Mouse (Mus musculus) embryo, embryonic 11 days (tissue): ENCODE measurements around the gene Spag6l.
"Not testable (repeated sequence)": the region's sequence is repeated elsewhere in the genome, so short reads cannot be mapped to it uniquely, and the experiment has no call there.

Source experiments
- DNase-seq: peaks from one replicate; pipeline ENCODE4 v3.0.0-alpha.2; 2015

The Spag6l gene

DNA sequence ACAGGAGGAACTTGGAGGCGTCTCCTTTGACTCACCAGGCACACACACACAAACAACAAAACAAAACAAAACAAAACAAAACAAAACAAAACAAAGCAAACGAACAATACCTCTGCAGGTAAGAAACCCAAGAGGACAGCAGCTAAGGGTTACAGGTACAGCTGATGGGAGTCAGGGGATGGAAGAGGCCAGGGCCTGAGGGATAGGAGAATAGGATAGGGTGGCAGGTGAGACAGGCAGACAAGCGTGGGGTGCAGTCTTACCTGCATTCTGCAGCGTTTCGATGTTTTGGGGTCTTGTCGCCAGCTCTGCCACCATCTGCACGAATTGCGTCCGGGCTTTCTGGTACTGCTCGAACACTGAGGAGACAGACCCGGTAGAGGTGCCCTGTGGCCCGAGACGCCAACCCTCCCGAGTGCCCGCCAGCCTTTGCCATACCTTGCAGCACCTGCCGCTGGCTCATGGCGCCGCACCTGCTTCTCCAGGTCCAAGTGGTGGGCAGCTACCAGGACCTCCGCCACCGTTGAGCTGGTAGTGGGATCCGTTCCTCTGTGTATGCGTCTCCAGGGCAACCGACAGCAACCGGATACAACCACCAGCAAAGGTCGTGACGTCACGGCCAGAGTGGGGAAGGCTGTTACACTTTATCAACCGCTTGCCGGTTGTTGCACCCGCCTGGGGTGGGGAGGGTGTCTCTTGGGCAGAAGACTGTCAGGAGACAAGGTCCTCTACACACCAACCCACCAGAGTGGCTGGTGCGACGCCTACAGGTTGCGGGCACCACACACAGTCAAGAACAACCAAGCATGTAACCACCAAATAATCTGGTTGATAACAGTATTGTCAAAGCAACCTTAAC, at the start of gene Spag6l:
Gene Spag6l, minus strand, starts transcription at position 700 of the 859 bp plus-strand sequence.
- DNase-seq = peak; percentile 82

DNA sequence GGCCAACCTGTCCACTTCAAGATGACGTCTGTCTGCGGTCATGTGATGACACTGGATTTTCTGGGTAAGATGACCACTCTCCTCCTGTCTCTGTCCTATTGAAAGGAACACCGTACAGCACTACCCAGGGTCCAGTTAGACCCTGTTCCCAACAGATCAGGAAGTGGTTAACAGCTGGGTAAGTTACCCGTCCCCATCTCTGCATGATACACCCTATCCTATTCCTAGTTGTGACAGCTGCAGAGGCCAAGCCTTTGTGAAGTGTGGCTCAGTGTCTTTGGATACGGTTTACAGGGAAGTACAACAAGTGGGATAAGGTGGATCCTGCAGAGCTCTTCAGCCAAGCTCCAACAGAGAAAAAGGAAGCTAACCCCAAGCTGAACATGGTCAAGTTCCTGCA, 49.8 kb upstream of the Spag6l start:
- DNase-seq = no peak

DNA sequence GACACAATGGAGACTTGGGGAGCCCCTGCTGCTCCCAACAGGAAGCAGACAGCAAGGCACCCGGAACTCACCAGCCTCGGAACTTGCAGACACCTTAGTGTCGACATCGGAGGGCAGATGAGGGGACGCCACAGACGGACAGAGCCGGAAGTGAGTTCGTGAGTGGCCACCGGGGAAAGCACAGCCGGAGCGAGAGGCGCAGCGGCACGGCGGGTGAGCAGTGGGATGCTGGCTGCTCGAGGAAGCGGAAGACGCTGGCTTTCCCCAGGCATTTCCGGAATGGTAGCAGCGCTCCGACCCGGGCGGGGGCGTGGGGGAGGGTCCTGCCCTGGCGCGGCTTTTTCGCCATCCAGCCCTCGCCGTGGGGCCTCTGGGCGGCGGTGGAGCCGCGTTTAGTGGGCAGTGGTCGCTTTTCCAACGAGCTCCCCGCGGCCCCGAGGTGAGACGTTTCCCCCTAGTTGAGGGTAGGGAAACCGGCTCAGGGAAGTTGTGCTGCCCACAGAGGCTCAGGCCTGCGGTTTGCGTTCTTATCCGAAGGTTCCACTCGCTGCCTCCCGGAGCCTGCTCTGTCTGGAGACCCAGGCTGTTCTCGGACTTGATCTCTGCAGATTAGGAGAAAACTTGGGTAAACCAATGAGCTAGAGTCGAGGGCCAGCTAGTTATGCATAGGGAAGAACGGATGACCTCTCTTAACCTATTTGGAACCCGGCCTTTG, 41.5 kb upstream of the Spag6l start, which contains the start of the genes Top3b and Vpreb1:
Gene Top3b, plus strand, starts transcription at position 120 of the 715 bp plus-strand sequence.
Gene Vpreb1, minus strand, starts transcription at position 227 of the 715 bp plus-strand sequence.
- peak; percentile 95 for DNase-seq

DNA sequence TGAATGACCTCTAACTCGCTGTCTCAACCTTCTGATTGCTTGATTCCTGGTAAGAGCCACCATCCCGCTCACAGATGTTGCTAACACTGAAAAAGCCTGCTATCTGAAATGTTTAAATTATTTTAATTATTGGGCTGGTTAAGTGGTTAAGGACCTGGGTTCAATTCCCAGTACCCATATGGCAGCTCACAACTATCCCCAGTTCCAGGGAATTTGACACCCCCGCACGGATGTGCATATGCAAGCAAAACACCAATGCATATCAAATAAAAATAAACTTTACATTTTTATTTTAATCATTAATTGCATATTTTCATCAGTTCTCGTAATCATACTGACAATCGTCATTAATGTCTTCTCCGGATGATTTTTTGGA, 41.0 kb upstream of the Spag6l start:
- no peak for DNase-seq

DNA sequence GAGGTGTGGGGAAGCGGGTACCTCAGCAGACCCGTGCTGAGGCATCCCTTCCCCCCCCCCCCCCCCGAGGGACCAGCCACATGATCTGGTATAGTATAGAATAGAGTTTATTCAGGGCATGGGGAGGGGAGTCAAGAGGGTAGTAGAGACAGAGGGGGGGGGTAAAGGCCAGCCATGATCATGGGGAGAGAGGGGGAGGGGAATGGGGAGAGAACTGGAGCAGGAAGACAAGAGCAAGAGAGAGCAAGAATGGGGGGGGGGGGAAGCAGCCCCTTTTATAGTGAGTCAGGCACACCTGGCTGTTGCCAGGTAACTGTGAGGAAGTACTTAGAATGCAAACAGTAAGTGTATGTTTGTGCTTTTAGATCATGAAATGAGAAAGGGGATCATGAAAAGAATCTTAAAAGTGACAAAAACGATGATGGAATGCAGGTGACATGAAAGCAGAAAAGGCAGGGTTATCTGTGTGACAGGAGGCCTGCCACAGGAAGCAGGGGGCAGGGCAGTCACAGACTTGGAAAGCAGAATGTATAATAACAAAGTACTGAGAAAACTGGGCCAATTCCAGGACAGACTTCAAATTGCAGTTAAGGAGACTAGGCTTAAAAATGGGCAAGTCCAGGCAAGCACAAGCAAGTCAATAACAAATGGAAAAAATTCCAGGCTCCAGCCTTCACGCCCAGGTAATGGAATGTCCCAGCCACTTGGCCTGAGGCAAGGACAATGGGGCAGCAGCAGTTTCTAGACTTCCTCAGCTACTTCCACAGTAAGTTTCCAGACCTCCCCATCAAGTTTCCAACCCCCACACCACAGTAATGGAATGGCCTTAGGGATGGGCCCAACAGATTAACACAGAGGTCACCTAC, 36.7 kb upstream of the Spag6l start:
- DNase-seq = peak; percentile 4

DNA sequence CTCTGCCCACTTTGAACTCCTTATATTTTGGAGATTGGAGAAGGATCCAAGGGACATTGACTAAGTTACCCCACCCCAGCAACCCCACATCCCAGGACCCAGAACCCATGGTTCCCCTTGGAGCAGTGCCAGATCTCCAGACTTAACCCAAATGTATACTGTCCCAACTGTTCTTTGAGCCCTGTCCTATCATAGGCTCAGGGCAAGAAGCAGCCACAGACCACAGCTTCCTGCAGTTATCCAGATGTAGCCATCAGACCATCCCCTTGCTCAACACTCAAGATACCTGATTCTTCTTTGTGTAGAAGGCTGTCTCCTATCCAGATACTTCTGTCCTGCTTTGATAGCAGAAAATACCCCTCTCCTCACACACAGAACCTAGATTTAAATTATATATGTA, 36.0 kb upstream of the Spag6l start:
- no peak for DNase-seq

DNA sequence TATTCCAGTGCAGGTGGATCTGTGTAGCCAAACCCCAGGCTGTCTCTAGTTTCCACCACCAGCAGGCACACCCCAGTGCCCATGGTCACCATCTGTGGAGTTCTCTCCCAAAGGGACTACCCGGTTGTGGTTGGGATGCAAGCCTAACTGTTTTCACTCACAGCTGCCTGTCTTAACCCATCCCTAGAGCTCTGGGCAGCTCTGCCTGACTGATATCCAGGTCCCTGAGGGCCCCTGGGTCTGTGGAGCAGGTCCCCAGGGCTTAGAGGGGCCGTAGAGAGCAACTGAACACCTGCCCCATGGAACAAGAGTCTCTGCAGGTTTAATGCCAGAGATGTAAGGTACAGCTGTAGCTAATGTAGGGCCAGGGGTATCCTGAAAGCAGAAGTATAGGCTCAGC, 34.7 kb upstream of the Spag6l start, which contains the start of gene Igll1:
Gene Igll1, minus strand, starts transcription at position 8 of the 400 bp plus-strand sequence.
- no peak for DNase-seq

DNA sequence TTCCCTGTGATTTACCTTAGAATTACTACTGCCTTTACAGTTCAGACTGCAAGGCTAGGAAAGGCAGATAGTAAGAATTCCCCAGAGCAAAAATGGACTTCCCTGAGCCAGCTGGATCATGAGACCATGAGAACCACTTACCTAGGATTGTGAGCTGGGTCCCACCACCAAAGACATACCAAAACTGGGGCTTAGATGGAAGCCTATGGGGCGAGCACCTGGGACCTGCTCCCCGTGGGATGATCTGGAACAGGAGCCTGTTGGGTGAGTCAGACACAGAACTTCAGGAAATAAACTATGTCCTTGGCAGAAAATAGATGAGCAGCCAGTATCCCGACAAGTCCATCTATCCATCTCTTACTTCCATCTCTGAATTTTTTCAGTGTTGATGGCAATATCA, 33.0 kb upstream of the Spag6l start:
- DNase-seq = no peak

DNA sequence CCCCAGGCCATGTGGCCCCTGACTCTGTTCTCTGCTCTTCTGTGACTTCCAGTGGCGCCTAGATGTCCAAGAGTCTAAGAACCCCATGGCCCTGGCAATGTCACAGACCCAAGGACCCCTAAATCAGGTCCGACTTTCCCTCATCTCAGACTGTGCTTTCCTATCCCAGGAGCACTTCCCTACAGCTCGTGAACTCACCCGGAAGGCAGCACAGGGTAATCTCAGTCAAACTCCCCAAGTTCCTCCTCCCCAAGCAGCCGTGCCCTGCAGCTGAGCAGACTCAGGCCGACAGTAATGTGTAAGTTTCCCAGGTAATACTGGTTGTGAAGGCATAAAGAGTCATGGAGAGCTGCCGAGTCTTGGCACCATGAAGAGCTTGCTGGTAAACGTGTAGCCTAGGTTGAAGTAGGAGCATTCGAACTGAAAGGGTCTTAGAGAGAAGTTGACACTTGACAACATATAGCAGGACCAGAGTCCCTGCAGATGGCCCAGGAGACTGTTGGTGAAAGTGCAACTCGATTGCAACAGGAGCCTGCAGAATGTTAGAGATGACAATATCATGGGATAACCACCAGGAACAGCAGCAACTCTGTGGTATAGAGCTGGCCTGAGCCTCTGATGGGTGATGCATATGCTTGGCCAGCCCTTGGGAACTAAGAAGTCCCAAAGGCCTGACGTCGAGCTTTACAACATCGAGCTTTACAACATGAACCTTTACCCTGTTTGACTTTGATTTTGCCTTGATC, 27.6 kb upstream of the Spag6l start:
- DNase-seq = no peak

DNA sequence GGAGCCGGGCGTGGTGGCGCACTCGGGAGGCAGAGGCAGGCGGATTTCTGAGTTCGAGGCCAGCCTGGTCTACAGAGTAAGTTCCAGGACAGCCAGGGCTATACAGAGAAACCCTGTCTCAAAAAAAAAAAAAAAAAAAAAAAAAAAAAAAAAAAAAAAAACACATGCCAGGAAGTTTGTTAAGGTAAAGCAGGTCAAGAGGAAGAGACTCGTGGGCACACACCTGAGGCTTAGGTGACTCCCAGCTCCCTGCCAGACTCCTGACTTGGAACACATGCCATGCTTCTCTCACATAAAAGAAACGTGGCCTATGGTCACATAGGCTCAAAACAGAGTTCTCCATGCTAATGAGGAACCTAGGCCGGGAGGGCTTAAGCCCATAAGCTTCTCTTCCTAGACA, 26.8 kb upstream of the Spag6l start:
- DNase-seq = not testable (repeated sequence)

DNA sequence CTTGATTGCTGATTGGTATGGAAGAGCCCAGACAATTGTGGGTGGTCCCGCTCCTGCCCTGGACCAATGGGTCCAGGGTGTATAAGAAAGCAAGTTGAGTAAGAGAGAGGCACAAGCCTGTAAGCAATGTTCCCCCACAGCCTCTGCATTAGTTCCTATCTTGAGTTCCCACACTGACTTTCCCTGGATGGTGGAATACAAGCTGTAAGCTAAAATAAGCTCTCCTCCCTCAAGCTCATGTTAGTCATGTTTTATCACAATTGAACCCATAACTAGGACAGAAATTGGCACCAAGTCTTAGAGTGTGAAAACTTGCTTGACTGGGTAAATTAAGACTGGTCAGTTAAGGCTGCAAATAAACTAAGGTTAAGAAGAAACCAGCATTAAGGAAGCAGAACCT, 26.3 kb upstream of the Spag6l start:
- DNase-seq = no peak

DNA sequence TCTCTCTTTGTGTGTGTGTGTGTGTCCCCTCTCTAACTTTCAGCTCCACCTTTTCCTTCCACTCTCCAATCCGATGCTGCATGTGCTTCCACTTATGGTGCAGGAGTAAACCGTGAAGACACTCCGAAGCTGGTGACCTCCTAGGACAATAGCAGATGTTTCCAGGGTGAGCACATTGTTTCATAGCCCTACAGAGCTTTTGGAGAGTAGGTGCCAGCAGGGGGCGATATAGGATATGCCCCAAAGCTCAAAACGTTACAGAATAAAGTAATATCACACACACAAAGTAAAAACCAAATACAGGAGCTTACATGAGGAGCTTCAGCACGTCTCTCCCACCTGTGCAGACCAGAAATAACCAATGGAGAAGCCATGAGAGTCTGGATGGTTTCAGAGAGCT, 25.6 kb upstream of the Spag6l start:
- peak; percentile 44 for DNase-seq

DNA sequence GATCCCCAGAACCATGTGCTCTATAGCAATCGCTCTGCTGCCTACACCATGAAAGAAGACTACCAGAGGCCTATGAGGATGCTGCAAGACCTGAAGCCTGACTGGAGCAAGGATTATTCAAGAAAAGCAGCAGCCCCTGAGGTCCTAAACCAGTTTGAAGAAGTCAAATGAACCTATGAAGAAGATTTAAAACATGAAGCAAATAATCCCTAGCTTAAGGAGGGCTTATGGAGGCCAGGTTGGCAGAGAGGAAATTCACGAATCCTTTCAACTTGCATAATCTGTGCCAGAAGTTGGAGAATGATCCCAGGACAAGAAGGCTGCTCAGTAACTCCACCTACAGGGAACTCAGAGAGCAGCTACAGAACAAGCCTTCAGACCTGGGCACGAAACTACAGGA, 23.2 kb upstream of the Spag6l start:
- no peak for DNase-seq

DNA sequence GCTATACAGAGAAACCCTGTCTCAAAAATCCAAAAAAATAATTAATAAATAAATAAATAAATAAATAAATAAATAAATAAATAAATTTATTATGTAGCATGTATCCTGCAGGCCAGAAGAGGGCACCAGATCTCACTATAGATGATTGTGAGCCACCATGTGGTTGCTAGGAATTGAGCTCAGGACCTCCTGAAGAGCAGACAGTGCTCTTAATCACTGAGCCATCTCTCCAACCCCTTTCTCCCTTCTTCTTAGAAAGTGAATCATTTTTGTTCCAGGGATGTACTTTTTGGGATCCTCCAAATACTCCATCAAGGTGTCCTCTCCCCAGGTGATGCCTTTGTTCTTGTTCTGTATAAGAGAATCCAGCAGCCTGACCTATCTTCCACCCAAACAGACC, 19.9 kb upstream of the Spag6l start:
- no peak for DNase-seq

DNA sequence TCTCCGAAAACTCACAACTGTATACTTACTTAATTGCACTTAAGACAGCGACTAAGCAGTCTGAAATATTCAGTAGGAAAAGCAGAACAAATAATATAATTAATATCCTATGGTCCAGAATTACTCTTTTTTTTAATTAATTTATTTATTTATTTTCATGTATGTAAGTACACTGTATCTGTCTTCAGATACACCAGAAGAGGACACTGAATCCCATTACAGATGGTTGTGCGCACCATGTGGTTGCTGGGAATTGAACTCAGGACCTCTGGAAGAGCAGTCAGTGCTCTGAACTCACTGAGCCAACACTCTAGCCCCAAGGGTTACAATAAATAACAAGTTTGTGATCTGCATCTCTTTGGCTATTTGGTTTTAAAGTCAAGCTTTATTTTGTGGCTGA, 415 bp upstream of the Spag6l start:
- DNase-seq = no peak

DNA sequence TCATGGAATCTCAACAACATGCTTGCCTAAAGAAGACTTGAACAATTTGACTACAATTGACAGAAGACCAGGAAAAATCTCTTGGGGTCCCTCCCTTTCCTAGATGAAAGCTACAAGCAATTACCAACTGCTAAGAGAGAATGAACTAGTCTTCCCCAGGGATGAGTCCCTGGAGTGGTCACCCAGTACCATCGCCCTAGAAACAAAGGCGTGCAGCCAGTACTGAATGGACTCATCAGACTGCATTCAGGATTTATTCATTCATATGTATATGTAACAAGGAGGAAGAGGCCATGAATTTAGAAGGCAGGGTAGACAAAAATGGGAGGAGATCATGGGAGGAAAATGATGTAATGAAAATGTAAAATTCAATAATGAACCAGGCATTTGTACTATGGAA, 3.0 kb downstream of the Spag6l start:
- no peak for DNase-seq

DNA sequence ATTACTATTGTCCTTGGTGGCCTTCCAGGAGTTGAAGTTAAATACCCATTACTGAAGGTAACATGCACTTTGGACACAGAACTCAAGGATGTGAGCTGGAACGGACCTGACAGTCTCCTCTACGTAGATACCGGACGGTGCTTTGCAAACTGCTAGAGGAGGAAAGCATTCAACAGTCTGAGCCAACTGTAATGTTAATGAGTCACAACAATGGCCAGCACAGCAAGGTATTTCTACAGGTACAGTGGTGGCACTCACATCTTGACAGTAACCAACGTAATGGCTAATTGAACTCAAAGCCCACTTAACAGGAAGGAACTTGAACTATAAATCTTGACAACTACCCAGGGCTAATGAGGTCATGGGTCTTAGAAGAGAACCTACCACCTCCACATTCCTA, 3.8 kb downstream of the Spag6l start:
- DNase-seq = no peak

DNA sequence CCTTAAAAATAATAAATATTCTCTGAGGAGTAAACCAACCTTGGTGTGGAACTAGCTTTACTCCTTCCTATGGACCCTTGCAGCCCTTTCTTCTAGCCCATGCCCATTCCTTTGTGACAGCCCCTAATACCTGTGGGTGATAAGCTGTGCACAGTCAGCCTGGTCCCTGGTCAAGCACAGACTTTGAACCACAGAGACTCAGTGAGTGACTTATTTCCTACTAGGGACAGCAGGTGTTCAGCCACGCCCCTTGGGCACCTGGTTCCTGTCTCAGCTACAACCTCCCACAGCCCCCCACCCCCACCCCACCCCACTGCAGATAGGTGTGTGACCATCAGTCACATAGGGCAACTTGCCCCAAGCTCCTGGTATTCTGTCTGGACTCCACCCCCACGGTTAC, 22.9 kb downstream of the Spag6l start:
- DNase-seq = no peak
